Mouse (Mus musculus): ENCODE measurements around the gene Fbxo17.

The Fbxo17 gene

DNA sequence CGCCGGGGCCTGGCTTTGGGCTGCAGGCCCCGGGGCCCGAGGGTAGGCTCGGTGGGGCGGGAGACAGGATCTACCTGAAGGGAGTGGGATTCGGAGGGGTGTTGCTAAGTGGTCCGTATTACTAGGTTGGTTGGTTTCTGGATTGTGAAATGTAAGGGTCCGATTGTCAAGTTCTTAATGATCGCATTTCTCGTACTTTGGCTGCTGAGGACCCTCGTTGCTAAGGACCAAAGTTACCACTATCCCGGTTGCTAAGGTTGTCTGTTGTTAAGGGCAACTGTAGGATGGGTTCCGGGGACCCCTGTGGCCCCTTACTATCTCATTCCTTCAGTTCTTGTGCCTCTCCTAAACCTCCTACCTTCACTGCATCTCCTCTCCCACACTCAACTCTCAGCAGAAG, 50.3 kb downstream of the Fbxo17 start:
- DNase-seq (ENCODE audit: low spot score in 2 of 2) = no peak

DNA sequence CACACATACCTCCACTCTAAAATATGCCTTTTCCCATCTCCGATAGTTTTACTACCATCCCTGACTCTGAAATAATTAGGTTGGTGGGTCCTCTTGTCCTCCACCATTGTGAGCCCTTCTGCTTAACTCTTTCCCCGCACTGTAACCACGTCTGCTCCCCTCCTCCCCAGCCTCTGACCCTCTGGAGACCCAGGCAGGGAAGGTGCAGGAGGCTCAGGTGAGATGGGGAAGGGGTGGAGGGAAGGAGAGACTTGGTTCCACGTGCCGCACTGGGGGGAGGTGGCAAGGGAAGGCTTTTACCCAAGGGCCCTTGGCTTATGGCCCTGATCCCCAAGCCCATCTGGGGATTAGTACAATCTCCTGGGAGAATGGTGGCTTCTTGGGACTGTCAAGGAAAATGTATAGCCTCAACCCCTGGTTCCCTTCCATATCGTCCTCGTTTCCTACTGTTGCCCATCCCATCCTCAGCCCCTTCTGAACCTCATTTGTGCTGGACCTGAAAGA, 50.9 kb downstream of the Fbxo17 start, which contains the start of gene Nfkbib:
Gene Nfkbib, minus strand, starts transcription at position 51 of the 504 bp plus-strand sequence.
- no peak for DNase-seq (ENCODE audit: low spot score in 2 of 2)

DNA sequence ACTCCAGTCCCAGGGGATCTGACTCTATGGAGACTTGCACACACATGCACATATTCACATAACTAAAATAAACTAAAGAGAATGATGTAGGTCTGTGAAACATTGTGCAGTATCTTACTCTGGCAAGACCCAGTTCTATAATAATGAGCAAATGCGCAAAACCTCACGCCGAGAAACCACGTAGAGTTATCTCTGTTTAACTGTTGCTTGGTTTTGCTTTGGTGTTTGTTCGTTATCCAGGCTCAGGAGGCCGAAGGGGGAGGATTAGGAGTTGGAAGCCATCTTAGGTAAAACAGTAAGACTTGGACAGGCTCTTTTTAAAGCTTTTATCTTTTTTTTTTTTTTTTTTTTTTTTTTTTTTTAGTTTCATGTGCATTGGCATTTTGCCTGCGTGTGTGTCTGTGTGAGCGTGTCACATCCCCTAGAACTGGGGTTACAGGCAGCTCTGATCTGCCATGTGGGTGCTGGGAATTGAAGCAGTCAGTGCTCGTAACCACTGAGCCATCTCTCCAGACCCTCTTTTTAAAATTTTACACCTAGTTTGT, 52.9 kb downstream of the Fbxo17 start:
- no peak for DNase-seq (ENCODE audit: low spot score in 2 of 2)

DNA sequence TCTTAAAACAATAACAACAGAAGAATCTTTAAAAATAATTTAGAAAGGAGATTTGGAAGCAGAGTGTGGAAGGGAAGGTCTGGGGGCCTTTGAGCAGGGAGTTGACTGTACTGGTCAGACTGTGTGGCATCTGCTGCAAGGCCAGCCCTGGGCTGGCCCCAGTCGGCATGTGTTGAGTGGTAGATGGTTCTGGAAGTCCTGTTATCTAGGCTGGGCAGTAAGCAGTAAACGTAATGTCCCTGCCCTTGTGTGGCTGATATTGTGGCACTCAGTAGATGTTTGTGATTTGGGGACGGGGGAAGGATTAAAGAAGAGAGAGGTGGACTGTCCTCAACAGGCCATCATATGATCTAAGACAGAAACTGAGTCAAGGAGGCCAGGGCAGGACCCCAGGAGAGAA, 53.7 kb downstream of the Fbxo17 start:
- no peak for DNase-seq (ENCODE audit: low spot score in 2 of 2)

DNA sequence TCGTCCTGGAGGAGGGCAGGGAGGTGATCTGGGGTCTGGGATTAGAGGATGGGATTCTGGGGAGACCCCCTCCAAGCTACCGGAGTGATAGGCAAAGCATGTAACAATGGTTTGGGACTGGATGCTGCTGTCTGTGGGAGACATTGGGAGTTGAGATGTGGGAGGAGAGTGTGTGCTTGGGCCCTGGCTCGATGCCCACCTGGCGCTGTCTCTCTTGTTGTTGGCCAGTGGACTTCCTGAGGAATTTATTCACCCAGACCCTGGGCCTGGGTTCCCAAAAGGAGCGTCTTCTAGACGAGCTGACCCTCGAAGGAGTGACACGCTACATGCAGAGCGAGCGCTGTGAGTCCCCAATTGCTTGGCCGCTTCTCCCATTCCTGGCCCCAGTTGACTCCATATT, 55.3 kb downstream of the Fbxo17 start:
- DNase-seq (ENCODE audit: low spot score in 2 of 2) = no peak

DNA sequence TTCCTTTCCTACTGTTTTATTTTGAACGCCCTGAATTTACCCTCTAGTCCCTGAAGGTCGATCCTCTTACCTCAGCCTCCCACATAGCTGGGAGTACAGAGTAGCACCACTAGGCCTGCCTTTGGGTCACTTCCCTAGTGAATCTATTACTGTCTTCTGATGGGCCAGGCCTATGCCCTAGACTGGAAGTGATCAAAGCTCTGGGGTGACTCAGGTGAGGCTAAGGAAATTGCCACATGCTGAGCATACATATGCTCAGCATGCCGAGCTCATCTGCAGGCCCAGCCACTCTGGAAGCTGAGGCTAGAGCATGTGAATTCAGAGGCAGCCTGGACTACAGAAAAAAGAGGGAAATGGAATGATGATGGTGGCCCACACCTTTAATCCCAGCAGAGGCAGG, 56.6 kb downstream of the Fbxo17 start:
- DNase-seq (ENCODE audit: low spot score in 2 of 2) = no peak

DNA sequence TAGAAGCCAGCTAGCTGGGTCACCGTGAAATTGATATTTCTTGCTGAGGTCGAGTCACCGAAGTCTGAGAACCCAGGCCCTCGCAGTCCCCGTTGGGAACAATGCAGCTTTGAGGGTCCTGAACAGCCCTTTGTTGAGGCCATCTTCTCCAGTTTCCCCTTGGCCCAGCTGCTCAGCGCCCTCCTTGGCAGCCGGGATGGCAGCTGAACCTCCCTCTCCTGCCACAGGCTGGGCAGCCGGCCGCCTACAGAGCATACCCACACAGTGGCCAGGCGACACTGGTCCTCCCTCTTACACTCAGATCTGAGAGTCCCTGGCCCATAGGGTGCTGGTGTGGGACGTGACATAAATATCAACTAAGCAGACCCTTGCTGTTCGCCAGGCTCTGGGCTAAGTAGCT, 57.6 kb downstream of the Fbxo17 start:
- DNase-seq (ENCODE audit: low spot score in 2 of 2) = no peak

DNA sequence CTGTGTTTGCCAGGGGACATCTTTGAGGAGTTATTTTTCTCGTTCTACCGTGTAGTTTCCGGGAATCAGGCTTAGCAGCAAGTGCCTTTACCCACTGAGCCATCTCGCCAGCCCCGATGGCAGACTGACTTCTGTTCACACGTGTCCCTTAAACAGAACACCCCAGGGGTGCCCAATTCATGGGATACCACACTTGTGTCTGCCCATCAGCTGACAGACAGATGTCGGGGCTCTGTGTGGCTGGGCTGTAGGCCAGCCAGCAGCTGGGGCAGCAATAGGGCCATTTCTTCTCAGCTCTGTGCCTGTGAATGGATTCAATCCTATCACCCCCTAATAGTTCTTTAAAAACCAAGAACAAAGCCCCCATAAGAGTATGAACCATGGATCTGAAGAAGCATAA, 58.5 kb downstream of the Fbxo17 start:
- no peak for DNase-seq (ENCODE audit: low spot score in 2 of 2)

DNA sequence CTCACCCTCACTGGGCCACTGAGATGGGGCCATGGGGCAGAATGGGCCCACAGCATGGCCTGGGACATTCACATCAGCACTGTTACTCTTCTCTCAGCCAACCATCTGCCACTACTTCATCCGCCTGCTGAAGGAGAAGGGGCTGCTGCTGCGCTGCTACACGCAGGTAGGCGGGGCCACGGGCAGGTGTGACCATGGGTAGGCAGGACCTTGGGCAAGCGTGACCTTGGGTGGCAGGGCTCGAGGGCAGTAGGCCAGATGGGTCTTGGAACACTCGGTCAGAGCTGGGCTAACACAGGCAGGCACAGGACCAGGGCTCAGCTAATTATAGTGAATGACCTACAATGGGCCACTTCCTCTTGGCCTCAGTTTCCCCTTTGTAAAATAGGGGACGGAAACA, 62.2 kb downstream of the Fbxo17 start:
- DNase-seq (ENCODE audit: low spot score in 2 of 2) = no peak

DNA sequence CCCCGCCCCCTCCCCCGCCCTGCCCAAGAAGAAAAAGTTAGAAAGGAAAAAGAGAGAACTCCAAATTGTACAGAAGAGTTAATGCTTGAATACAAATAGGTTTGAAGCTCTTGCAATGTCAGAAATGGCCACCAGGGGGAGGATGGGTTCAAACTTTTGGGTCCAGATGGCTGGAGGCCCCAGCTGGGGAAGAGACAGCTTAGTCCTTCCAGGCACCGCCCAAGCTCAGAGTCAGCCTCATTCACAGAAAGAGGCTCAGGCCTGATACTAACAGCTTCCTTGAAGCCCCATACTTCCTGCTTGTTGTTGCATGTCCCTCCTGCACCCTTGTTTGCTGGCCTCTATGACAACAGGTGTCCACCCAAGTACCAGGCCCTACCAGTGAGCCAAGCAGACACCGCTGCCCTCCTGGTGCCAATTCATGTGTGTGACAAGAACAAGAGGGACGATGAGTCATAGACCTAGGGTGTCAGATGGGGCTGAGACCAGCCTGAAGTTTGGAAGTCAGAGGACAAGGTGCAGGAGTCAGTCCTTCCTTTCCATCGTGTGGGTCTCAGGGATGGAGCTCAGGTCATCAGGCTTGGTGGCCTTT, 63.6 kb downstream of the Fbxo17 start:
- peak; percentile 83 to 93 for DNase-seq (ENCODE audit: low spot score in 2 of 2)

DNA sequence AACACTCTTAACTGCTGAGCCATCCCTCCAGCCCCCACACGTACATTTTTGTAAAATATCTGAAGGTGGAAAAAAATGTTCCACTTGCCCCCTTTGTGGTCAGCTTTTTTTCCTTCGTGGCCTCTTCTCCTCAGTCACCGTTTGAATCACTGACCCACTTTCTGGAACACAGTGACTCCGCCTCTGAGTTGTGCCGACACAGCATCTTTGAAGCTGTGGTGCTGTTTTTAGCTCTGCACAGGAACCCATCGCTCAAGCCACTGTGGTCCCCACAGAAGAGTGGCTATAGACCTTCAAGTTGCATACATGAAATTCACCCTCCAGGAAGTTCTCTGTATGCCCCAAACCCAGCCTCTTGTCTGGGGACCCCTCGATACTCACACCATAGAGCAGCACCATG, 64.3 kb downstream of the Fbxo17 start:
- no peak for DNase-seq (ENCODE audit: low spot score in 2 of 2)

DNA sequence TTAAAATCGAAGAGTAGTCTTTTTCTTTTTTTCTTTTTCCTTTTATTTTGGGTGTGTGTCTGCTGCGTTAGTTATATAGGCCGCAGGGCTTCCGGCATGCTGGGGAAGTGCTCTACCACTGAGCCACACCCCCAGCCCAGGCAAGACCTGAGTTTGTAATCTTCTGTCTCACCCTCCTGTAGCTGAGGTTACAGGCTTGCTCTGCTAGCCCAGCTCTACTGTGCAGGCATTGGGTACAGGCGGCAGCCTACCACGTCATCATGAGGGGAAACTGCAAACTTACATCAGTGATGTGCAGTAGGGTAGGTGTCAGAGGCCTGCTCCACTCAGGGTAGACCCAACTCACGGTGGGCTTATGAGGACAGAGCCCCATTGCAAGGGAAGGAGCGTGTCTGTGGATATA, 64.7 kb downstream of the Fbxo17 start:
- no peak for DNase-seq (ENCODE audit: low spot score in 2 of 2)

DNA sequence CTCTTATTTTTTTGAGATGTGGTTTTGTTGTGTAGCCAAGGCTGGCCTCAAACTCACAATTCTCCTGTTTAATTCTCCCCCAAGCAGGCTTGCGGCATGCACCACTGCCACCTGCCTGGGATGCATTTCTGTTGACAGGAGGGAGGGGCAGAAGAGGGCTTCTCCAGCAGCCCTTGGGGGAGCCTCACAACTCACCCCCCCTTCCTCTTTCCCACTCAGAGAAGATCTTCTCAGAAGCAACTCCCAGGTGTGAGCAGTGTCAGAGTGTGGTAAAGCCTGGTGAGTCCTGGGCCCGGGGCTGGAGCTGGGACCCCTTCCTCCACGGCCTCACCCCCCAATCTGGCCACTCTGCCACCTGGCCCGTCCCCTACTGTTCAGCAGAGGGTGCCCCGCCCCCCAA, 68.6 kb downstream of the Fbxo17 start:
- no peak for DNase-seq (ENCODE audit: low spot score in 2 of 2)
